Mouse (Mus musculus) liver, embryonic 13.5 days (tissue): ENCODE results near the gene 2900026A02Rik. TPM values are rescaled to one million over a fixed set of nuclear protein-coding genes. Genes with fewer than 3 reads are reported as not detected.

Experiments
- polyA plus RNA-seq: library from polyadenylated mRNA; unstranded; fragments of >200 nt; fragmentation: Nextera tagmentation; extraction: Ambion mirVana; gene quantifications from 2 replicates; pipeline ENCODE4 v1.2.1, GENCODE M21; 2015

2900026A02Rik gene
- polyA plus RNA-seq, 1 experiment from 2014 or later, result 0.98 TPM

Other genes with a start within 250 kb of the 2900026A02Rik start
- gene Grk3, start 205.4 kb downstream of the 2900026A02Rik start, polyA plus RNA-seq, result 1.7 and 2.1 TPM in 2 replicates
- not detected in 2 replicates for gene Crybb2, start 151.1 kb downstream of the 2900026A02Rik start, polyA plus RNA-seq
- gene Crybb3, start 139.7 kb downstream of the 2900026A02Rik start, polyA plus RNA-seq, result not detected in 2 replicates
- not detected in 2 replicates for gene Tmem211, start 5.7 kb upstream of the 2900026A02Rik start, polyA plus RNA-seq
- gene Sgsm1, start 89.5 kb upstream of the 2900026A02Rik start, polyA plus RNA-seq, result 1.4 and 2.0 TPM in 2 replicates
- not detected in 2 replicates for gene Aym1, start 136.1 kb upstream of the 2900026A02Rik start, polyA plus RNA-seq